Mouse (Mus musculus): ENCODE measurements around the gene Lrit2. TPM values are rescaled to one million over a fixed set of nuclear protein-coding genes. Genes with fewer than 3 reads are reported as not detected.

Lrit2 gene
- polyA plus RNA-seq, 1 experiment, result not detected

- H3K4me3 ChIP-seq (ENCODE audit: insufficient read depth, low read length), result no peak overlapping the region
- H3K27ac ChIP-seq (ENCODE audit: insufficient read depth, low read length), result no peak overlapping the region
- H3K4me1 ChIP-seq (ENCODE audit: control insufficient read depth, insufficient read depth, low read length), result no peaks in the 10 kb centered on the region
- no peak for TF ChIP-seq CTCF (IDR thresholded peaks at IDR 0.05; ENCODE audit: extremely low read depth, insufficient read depth, low read length)
- no peak for TF ChIP-seq POLR2A (IDR thresholded peaks at IDR 0.05; ENCODE audit: extremely low read depth, insufficient read depth, low read length)
Observed at GRCm38 (mm10) chr14:37105846-37106245, 38.1 kb downstream of the Lrit2 start.

DNA sequence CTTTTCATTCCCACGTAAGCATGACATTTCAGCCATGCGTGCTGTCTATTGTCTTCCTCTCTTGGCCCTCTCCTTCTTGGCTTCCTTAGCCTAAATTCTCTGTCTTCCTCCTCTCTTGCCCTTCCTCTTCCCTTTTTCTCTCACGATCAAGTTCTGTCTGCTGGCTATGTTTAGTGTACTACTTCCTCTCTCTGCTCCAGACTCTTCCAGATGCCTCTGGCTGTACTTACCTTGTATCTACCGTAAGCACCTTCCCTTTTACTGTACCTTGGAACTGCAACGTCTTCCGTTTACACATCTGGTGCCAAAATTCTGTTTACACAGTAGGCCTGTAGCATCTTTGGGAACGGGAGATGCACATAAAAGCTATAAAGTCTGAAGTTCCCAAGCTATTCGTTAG, 41.7 kb downstream of the Lrit2 start:
- no peak overlapping the region for H3K27ac ChIP-seq (ENCODE audit: insufficient read depth, low read length)

GRCm38 (mm10) chr14:37109975-37110374, 42.2 kb downstream of the Lrit2 start:
- TF ChIP-seq POLR2A (IDR thresholded peaks at IDR 0.05; ENCODE audit: extremely low read depth, insufficient read depth, low read length) (no peak), CTCF (IDR thresholded peaks at IDR 0.05; ENCODE audit: extremely low read depth, insufficient read depth, low read length) (no peak)
- no peaks in the 10 kb centered on the region for H3K4me1 ChIP-seq (ENCODE audit: control insufficient read depth, insufficient read depth, low read length)
- no peak overlapping the region for H3K27ac ChIP-seq (ENCODE audit: insufficient read depth, low read length)
- no peak overlapping the region for H3K4me3 ChIP-seq (ENCODE audit: insufficient read depth, low read length)

More for the DNA sequence above, 41.7 kb downstream of the Lrit2 start:
- TF ChIP-seq CTCF (IDR thresholded peaks at IDR 0.05; ENCODE audit: extremely low read depth, insufficient read depth, low read length), result no peak
- no peak for TF ChIP-seq POLR2A (IDR thresholded peaks at IDR 0.05; ENCODE audit: extremely low read depth, insufficient read depth, low read length)
- Histone ChIP-seq H3K4me1 (ENCODE audit: control insufficient read depth, insufficient read depth, low read length) (no peaks in the 10 kb centered on the region), H3K4me3 (ENCODE audit: insufficient read depth, low read length) (no peak overlapping the region)

DNA sequence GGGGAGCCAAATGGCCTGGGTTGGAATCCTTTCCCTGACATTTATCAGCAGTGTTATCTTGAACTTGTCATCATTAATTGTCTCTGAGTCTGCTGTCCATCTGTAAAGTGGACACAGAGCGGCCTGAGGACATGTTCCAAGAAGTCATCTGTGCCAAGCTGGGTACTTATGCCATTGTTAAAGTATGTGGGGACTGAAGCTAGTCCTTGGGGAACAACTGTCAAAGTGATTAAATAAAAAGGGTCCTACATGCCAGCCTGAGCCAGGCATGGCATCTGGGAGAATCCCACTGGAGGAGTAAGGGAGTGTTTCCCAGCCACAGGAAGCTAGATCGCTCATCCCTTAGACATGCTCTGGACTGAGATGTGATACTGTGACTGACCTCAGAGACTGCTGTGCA, 42.7 kb downstream of the Lrit2 start:
- Histone ChIP-seq H3K4me1 (ENCODE audit: control insufficient read depth, insufficient read depth, low read length) (no peaks in the 10 kb centered on the region), H3K27ac (ENCODE audit: insufficient read depth, low read length) (no peak overlapping the region), H3K4me3 (ENCODE audit: insufficient read depth, low read length) (no peak overlapping the region)
- TF ChIP-seq POLR2A (IDR thresholded peaks at IDR 0.05; ENCODE audit: extremely low read depth, insufficient read depth, low read length) (no peak), CTCF (IDR thresholded peaks at IDR 0.05; ENCODE audit: extremely low read depth, insufficient read depth, low read length) (no peak)

DNA sequence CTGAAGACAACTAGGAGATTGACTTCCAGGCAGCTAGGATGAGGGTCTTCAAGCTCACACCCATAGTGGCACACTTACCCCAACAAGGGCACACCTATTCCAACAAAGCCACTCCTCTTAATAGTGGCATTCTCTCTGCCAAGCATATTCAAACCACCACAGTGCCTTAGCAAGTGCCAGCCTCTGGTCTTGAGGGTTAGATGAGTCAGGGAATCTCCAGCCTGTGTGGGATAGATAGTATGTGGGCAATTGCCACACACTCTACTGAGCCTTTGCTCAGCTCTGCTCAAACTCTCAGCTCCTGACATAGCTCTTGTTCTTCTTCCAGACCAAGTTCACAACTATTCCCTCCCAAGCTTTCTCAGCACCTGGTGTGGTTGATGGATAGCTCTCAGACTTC, 43.6 kb downstream of the Lrit2 start:
- TF ChIP-seq POLR2A (IDR thresholded peaks at IDR 0.05; ENCODE audit: extremely low read depth, insufficient read depth, low read length) (no peak), CTCF (IDR thresholded peaks at IDR 0.05; ENCODE audit: extremely low read depth, insufficient read depth, low read length) (no peak)
- no peaks in the 10 kb centered on the region for H3K4me1 ChIP-seq (ENCODE audit: control insufficient read depth, insufficient read depth, low read length)
- H3K4me3 ChIP-seq (ENCODE audit: insufficient read depth, low read length), result no peak overlapping the region
- H3K27ac ChIP-seq (ENCODE audit: insufficient read depth, low read length), result no peak overlapping the region

- Histone ChIP-seq H3K4me3 (ENCODE audit: insufficient read depth, low read length) (no peak overlapping the region), H3K4me1 (ENCODE audit: control insufficient read depth, insufficient read depth, low read length) (no peaks in the 10 kb centered on the region), H3K27ac (ENCODE audit: insufficient read depth, low read length) (no peak overlapping the region)
- TF ChIP-seq POLR2A (IDR thresholded peaks at IDR 0.05; ENCODE audit: extremely low read depth, insufficient read depth, low read length), result no peak
- TF ChIP-seq CTCF (IDR thresholded peaks at IDR 0.05; ENCODE audit: extremely low read depth, insufficient read depth, low read length), result no peak
Observed at GRCm38 (mm10) chr14:37112931-37113330, 45.2 kb downstream of the Lrit2 start.

GRCm38 (mm10) chr14:37113922-37114321, 46.2 kb downstream of the Lrit2 start, which contains the start of gene 2610528A11Rik:
Gene 2610528A11Rik, minus strand, starts transcription at chr14:37114022.
- Histone ChIP-seq H3K27ac (ENCODE audit: insufficient read depth, low read length) (no peak within 1 kb of the TSS), H3K4me1 (ENCODE audit: control insufficient read depth, insufficient read depth, low read length) (no peaks in the 10 kb centered on the region), H3K4me3 (ENCODE audit: insufficient read depth, low read length) (no peak within 1 kb of the TSS)
- TF ChIP-seq POLR2A (IDR thresholded peaks at IDR 0.05; ENCODE audit: extremely low read depth, insufficient read depth, low read length) (no peak), CTCF (IDR thresholded peaks at IDR 0.05; ENCODE audit: extremely low read depth, insufficient read depth, low read length) (no peak)

GRCm38 (mm10) chr14:37119233-37119632, 51.5 kb downstream of the Lrit2 start:
- H3K4me1 ChIP-seq (ENCODE audit: control insufficient read depth, insufficient read depth, low read length), result no peaks in the 10 kb centered on the region
- no peak overlapping the region for H3K27ac ChIP-seq (ENCODE audit: insufficient read depth, low read length)
- no peak for TF ChIP-seq POLR2A (IDR thresholded peaks at IDR 0.05; ENCODE audit: extremely low read depth, insufficient read depth, low read length)
- TF ChIP-seq CTCF (IDR thresholded peaks at IDR 0.05; ENCODE audit: extremely low read depth, insufficient read depth, low read length), result no peak
- H3K4me3 ChIP-seq (ENCODE audit: insufficient read depth, low read length), result no peak overlapping the region

Other genes starting within 250 kb of the Lrit2 start
- gene Ccser2, start 99.2 kb upstream of the Lrit2 start, polyA plus RNA-seq (2012; rRNA removed), result 50.5 and 52.3 TPM in 2 replicates
- gene Rgr, start 19.0 kb upstream of the Lrit2 start, polyA plus RNA-seq (2012; rRNA removed), result 0.02 TPM in 1 of 2 replicates, not detected in the other
- gene Lrit1, start 13.1 kb upstream of the Lrit2 start, polyA plus RNA-seq (2012; rRNA removed), result not detected in 2 replicates
- 1.6 and 1.8 TPM in 2 replicates for gene Cdhr1, start 30.4 kb downstream of the Lrit2 start, polyA plus RNA-seq (2012; rRNA removed)
- 0.91 and 1.0 TPM in 2 replicates for gene 2610528A11Rik, start 46.1 kb downstream of the Lrit2 start, polyA plus RNA-seq (2012; rRNA removed)
- 305 and 312 TPM in 2 replicates for gene Ghitm, start 67.3 kb downstream of the Lrit2 start, polyA plus RNA-seq (2012; rRNA removed)